Mouse (Mus musculus): ENCODE measurements around the gene Naip1. TPM values are rescaled to one million over a fixed set of nuclear protein-coding genes. Genes with fewer than 3 reads are reported as not detected.
"Not testable (repeated sequence)": the region's sequence is repeated elsewhere in the genome, so short reads cannot be mapped to it uniquely, and the experiment has no call there.

Gene Naip1
- under 1 TPM; 0.07 to 0.20 TPM for total RNA-seq (2021)

DNA sequence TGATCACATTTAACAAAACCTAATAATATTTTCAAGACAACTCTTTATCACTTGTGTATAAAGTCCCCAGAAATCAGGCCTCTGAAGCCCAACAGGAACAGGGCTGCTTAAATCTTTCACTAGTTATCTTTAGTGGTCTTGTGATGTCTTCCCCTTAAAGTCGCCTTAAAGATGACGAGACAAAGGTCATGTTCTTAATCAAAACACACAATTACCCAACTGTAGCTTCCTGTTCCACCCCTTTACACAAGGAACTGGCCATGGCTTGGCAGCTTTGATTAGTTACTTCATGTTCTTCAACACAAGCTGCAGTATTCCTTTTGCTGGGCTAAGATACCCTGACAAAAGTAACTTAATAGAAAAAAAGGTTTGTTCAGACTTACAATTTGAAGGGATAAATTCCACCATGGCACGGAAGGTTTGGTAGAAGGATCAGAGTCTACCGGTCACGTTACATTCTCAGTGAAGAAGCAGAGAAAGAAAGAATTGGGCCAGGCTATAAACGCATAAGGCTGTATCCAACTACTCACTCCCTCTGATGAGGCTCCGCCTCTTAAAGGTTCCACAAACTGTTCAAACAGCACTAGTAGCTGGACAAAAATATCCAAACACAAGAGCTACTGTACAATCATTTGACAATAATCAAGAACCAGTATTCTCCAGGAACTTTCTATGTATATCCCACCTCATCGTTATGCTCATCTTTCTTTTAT is at the start of gene Naip1:
Gene Naip1 (minus strand): TSS at position 455 of the 713 bp plus-strand sequence.
- intact Hi-C loops (cut with DNase I): not testable (repeated sequence)

GRCm38 (mm10) chr13:100499625-100500024 is 47.0 kb upstream of the Naip1 start:
- intact Hi-C loops (cut with DNase I); DNase-seq (ENCODE audit: low spot score in 2 of 2): not testable (repeated sequence)

More for the DNA sequence above, at the start of gene Naip1:
- DNase-seq (ENCODE audit: low spot score in 2 of 2): not testable (repeated sequence)

GRCm38 (mm10) chr13:100495337-100495736 is 42.7 kb upstream of the Naip1 start:
- no peak for DNase-seq (ENCODE audit: low spot score in 2 of 2)
- intact Hi-C loops (cut with DNase I): no loop called here

DNA sequence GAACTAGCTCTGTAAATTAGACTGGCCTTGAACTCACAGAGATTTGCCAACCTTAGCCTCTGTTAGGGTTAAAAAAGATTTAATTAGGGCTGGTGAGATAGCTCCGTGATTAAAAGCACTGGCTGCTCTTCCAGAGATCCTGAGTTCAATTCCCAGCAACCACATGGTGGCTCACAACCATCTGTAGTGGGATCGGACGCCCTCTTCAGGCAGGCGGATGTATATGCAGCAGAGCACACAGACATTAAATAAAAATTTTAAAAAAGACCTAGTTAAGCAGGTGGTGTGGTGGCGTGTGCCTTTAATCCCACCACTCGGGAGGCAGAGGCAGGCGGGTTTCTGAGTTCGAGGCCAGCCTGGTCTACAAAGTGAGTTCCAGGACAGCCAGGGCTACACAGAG is 41.7 kb upstream of the Naip1 start:
- not testable (repeated sequence) for DNase-seq (ENCODE audit: low spot score in 2 of 2)
- intact Hi-C loops (cut with DNase I): loop anchor here (5.0 kb wide), 2 partner anchors 123 to 158 kb away; partner anchors contain the start of genes Ak6, Marveld2, Rad17 and Taf9

GRCm38 (mm10) chr13:100493313-100493712 is 40.6 kb upstream of the Naip1 start:
- intact Hi-C loops (cut with DNase I): loop anchor here (5.0 kb wide), 2 partner anchors 124 to 159 kb away; partner anchors contain the start of genes Ak6, Marveld2, Rad17 and Taf9
- no peak for DNase-seq (ENCODE audit: low spot score in 2 of 2)

DNA sequence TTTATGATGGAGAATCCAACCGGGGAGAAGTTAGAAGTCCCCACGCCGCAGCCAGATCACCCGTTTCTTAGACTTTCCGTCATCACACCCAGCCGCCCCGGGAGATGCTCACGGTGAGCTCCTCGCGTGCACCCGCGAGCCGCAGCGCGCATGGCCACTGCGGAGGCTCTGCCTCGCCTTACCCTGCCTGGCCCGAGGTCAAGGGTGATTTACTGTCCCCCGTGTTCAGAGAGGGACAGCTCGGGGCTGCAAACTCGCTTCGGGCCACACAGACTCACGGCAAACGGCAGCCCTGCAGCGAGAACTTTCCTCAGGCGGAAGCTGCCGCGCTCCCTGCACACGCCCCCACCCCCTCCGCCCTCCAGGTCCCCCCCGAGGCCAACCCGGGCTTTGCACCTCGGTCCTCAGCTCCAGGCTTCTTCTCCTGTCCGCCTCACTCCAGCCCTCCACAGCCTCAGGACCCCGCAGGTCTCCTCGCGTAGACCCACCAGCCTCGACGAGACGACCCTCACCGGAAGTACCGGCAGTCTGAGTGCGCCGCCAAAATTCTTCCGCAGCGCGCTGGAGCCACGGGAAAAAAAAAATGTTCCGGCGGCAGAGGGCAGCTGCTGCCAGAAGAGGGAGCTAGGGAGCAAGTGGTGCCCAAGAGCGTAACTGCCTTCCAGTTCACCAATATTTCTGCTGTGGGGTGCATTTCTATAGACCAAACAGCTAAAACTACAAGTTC is 39.6 kb upstream of the Naip1 start, which contains the start of gene Gtf2h2:
Gene Gtf2h2 (minus strand): TSS at position 519 of the 727 bp plus-strand sequence.
- DNase-seq (ENCODE audit: low spot score in 2 of 2): peak; percentile 84 to 89
- intact Hi-C loops (cut with DNase I): loop anchor here (5.0 kb wide), 2 partner anchors 125 to 160 kb away; partner anchors contain the start of genes Ak6, Marveld2, Rad17 and Taf9

- intact Hi-C loops (cut with DNase I): loop anchor here (5.0 kb wide), 2 partner anchors 126 to 161 kb away; partner anchors contain the start of genes Ak6, Marveld2, Rad17 and Taf9
- no peak for DNase-seq (ENCODE audit: low spot score in 2 of 2)
Measured at GRCm38 (mm10) chr13:100491623-100492022, 39.0 kb upstream of the Naip1 start.

GRCm38 (mm10) chr13:100490424-100490823 is 37.8 kb upstream of the Naip1 start:
- DNase-seq (ENCODE audit: low spot score in 2 of 2): no peak

DNA sequence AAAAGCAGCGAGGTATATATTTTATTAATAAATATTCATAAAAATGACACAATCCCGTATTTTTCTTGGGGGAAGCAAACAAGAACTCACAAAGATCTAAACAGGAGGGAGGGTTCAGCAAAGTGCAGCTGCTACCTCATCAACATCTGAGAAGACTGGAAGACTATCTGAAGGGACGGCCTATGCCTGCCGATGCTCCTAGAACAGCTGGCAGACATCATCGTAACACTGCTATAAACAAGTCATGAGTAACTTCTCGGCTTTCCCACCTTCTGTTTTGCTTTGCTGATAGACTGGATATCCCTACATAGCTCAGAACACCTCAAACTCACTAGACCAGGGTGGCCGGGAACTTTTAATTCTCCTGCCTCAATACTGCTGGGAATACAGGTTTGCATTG is 30.9 kb upstream of the Naip1 start:
- intact Hi-C loops (cut with DNase I): loop anchor here (10.0 kb wide), 1 partner anchor 349 kb away; no protein-coding TSS in a partner anchor
- no peak for DNase-seq (ENCODE audit: low spot score in 2 of 2)

More at GRCm38 (mm10) chr13:100490424-100490823, 37.8 kb upstream of the Naip1 start:
- intact Hi-C loops (cut with DNase I): loop anchor here (5.0 kb wide), 2 partner anchors 127 to 162 kb away; partner anchors contain the start of genes Ak6, Marveld2, Rad17 and Taf9

- intact Hi-C loops (cut with DNase I): no loop called here
- DNase-seq (ENCODE audit: low spot score in 2 of 2): no peak
Measured at GRCm38 (mm10) chr13:100463527-100464222, 11.0 kb upstream of the Naip1 start.

DNA sequence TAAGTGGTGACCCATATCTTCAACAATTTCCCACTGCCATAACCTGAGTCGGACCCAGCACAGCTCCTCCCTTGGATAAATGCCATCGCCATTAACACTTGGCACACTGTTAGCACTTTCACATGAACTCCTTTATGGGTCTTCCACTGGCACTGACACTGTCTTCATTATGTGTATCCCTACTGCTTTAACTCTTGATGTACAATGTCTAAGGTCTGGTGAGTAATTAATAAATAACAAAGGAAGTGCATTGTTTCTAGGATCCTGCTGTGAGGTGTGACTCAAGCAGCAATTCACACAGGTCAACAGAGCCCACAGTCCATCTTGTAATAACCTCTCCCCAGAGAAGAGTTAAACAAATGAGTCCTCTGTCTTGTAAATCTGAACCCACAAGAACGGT is 8.7 kb upstream of the Naip1 start:
- DNase-seq (ENCODE audit: low spot score in 2 of 2): no peak
- intact Hi-C loops (cut with DNase I): no loop called here

- intact Hi-C loops (cut with DNase I): no loop called here
- DNase-seq (ENCODE audit: low spot score in 2 of 2): no peak
Measured at GRCm38 (mm10) chr13:100449495-100449894, 3.2 kb downstream of the Naip1 start.

DNA sequence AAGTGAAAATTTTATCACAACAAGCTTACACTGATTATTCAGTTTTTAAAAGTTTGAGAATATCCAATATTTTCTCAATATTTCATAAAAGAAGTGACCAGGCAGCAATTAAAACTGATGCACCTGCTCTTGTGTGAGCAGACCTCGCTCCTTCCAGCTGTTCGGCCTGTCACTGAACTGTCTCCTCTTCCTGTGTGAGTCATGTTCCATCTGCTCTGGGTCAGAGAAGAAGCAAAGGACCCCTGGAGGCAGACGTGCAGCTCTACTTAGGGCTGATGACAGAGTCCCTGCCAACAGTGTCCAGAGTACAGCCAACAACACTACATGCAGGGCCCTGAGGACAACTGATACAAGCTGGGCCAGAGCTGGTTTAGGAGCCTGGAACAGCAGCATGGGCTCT is 12.6 kb downstream of the Naip1 start:
- intact Hi-C loops (cut with DNase I): no loop called here
- DNase-seq (ENCODE audit: low spot score in 2 of 2): no peak

DNA sequence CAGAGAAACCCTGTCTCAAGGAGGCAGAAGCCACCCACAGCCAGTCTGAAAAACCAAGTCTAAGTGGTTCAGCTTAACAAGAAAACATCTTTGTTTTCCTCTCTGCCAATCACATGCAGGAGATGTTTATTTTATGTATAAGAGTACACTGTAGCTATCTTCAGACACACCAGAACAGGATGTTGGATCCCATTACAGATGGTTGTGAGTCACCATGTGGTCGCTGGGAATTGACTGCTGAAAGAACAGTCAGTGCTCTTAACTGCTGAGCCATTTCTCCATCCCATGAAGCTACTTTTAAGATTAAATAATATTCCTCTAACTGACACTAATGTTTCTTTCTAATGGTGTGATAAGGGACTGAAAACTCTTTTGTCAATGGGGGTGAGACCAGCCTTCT is 14.0 kb downstream of the Naip1 start:
- DNase-seq (ENCODE audit: low spot score in 2 of 2): no peak
- intact Hi-C loops (cut with DNase I): no loop called here

GRCm38 (mm10) chr13:100437322-100437825 is 15.3 kb downstream of the Naip1 start:
- intact Hi-C loops (cut with DNase I): no loop called here
- no peak for DNase-seq (ENCODE audit: low spot score in 2 of 2)

DNA sequence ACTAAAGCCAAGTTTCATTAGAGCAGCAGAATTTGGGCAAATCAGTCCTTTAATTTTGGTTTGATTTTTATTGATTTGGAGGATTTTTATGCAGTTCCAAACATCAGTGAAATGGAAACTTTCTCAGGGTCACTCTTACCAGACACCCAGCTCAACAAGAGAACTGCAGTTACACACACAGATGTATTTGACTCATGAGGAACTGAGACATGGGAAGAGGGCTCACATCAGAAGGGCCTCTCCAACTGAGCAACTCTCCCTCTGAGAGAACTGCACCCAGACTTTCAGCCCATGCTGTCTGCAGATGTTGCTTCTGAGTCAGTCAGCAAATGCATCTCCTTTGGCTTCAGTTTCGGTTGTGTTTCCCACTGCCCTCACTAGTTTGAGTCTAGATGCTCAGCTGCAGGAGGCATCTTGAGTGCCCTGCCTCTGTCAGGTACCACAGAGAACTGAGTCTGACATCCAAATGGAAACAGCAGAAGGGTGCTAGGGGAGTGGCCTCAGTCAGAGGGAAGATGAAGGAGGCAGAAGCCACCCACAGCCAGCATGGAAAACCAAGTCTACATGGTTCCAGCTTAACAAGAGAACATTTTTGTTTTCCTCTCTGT is 16.0 kb downstream of the Naip1 start:
- intact Hi-C loops (cut with DNase I); DNase-seq (ENCODE audit: low spot score in 2 of 2): not testable (repeated sequence)

- intact Hi-C loops (cut with DNase I): not testable (repeated sequence)
Measured at GRCm38 (mm10) chr13:100419958-100420357, 32.7 kb downstream of the Naip1 start.

DNA sequence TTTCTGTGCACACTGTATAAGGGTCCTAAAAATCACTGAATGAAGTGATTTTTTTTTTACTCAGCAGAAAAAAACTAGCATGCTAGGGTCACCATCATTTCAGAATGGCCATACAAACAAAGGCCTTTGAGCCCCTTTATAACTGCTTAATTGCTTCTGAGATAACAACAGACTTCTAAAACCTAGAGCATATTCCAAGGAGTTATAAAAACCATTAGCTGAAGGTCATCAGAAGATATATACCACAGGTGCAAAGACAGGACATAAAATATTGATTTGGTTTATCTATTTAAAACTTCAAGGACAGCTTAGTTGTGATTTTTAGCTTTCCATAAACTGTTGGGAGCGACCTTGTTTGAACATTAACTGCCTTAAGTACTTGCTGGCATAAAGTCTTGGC is 38.2 kb downstream of the Naip1 start:
- DNase-seq (ENCODE audit: low spot score in 2 of 2): no peak
- intact Hi-C loops (cut with DNase I): no loop called here

More at GRCm38 (mm10) chr13:100419958-100420357, 32.7 kb downstream of the Naip1 start:
- DNase-seq (ENCODE audit: low spot score in 2 of 2): not testable (repeated sequence)

DNA sequence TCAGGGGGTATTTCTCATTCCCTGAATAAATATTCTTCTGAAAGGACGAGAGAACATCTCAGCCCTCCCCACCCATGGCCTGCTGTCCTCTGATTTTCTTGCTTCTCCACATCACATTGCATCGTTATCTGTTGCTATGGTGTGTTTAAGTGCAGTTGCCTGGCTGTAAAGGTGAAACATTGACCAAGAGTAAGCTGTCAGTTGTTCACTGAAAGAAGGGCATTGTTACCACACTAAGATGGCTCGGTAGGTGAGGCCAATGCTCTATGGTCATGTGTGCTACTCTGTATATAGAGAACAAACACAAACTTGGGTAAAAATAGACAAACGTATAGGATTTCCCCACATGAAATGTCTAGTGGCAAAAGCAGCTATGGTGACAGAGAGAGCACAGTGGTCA is 42.8 kb downstream of the Naip1 start:
- DNase-seq (ENCODE audit: low spot score in 2 of 2): no peak
- intact Hi-C loops (cut with DNase I): no loop called here
